Mouse (Mus musculus) monocyte, adult 5-6 weeks (primary cell): Measurements from ENCODE around the gene Smim15. TPM values are rescaled to one million over a fixed set of nuclear protein-coding genes. Genes with fewer than 3 reads are reported as not detected.
A peak's percentile ranks its signal among the peaks of the same experiment; 100 is the strongest.

ENCODE experiments used
- ATAC-seq: fragments of 153-309, 156-312 bp; replicated peaks from 2 replicates; pipeline ENCODE4 v1.8.0; 2017; ENCODE audit warnings: mild to moderate bottlenecking; ENCODE audit not compliant: low TSS enrichment, insufficient number of reproducible peaks, severe bottlenecking, poor library complexity, low FRiP score
- total RNA-seq: library from RNA; stranded (forward); fragments of 200-1000, 200-491, 200-594 nt; gene quantifications from 3 replicates; pipeline ENCODE4 v1.2.3, GENCODE M21; 2017

The Smim15 gene
- 119 to 177 TPM (median 170 TPM) in 3 replicates for total RNA-seq

DNA sequence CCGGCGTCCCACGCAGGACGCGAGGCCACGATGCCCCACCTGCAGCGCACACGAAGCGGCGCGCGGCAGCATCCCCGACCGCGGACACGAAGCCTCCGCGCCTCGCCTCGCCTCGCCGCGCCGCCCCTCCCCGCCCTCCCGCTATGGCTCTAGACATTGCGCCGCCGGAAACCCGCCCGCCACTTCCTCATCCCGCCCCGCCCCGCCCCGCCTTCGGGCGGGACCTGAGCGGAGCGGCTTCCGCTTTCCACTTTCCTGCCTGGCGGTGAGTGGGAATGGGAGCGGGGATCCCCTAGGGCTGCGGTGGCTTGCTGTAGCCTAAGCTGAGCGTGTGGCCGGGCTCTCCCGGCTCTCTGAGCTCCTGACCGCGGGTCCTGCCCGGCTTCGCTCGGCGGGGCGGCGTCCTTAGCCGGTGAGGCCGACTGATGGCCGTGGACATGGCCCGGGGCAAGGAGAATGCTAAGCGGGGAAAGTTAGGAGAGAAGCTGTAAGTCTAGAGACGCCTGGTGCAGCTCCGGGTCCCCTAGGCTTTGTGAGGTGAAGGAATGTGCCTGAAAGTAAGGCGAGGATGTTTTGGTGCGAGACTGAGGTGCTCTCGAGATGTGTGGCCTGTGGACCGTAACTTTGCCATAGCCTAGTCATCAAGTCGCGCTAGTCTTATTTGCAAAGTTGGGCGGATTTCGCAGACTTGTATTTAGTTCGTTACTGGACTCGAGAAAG lies at the start of gene Smim15:
Gene Smim15 (plus strand): TSS at position 225 of the 720 bp plus-strand sequence.
- peak; percentile 65 for ATAC-seq

DNA sequence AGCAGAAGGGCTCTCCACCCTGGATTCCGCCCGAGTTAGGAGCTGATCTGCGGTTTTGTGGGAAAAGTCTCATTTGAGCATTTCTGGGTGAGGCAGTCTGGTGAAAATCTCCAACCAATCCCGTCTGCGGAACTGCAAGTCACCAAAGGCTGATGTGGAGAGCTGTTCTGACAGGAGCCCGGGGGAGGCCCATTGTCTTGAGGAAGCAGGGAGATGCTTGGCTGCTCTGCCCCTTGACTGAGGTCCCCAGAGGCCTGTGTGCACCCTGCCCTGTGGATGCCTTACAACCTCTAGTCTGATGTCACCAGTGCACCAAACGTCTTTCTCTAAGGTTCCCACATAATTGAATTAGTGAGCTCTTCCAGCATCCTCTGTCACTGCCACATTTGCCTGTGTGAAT lies 49.0 kb upstream of the Smim15 start:
- no peak for ATAC-seq

DNA sequence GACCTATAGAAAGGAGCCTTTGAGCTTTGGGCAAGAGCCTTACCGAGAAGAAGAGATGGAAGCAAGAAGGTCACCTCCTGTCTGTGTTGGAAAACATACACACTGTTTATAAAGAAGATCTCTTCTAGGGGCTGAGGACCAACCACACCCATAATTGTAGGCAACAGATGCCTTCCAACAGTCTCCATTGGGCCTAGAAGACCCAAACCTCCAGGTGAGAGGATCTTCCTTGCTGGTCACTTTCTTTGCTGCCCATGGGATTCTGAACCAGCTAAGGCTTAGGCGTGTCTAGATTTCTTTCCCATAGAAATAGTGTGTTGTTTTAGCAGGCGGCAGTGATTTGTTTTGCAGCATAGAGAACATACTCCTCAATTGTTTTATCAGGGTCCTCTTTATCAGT lies 47.9 kb upstream of the Smim15 start:
- no peak for ATAC-seq

DNA sequence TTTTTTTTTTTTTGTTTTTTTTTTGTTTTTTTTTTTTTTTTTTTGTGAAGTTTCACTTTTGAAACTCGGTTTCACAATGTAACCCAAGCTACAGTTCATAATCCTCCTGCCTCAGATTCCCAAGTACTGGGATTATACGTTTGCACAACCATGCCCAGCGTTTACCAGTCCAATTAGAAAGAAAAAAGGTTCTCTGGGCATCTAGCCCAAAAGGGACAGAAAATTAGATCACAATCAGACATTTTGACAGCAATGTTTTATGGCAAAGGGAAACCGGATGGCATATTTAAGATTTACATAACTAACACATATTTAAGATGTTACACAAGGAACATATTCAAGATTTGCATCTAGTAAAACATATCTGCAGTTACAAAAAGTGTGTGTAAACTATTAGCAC lies 36.4 kb upstream of the Smim15 start:
- ATAC-seq = no peak

DNA sequence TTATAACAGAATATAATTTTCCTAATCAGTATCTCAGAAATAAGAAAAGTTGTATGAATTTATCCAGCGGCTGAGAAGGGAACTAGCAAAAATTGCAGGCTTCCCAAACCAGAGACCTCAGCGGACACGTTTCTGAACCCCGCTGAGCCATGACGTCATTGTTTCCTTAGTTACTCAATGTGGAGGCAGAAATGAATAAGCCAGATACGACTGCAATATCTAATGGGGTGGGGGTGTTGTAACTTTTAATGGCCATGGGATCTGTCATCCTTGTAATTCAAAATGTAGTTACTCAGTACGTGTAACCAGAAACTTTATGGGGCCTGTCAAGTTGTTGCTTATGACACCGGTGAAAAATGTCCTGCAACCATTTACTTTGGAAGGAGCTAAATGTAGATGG lies 31.1 kb upstream of the Smim15 start:
- no peak for ATAC-seq

DNA sequence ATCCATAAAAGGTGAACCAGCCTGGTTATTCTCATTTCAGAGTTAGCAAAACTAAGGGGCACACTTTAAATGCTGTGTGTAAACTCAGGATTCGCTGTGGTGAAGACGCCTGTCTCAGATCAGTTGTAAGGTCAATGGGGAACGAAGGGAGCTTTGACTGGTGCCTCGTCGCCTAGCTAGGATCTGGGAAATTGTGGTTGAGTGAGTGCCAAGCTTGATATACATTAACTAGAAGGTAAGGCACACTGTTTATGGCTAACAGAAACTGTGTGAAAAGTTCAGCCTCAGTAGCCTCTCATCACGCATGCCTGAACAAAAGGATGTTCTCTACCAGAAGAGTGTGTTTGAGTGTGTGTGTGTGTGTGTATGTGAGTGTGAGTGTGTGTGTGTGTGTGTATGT lies 30.4 kb upstream of the Smim15 start:
- no peak for ATAC-seq

DNA sequence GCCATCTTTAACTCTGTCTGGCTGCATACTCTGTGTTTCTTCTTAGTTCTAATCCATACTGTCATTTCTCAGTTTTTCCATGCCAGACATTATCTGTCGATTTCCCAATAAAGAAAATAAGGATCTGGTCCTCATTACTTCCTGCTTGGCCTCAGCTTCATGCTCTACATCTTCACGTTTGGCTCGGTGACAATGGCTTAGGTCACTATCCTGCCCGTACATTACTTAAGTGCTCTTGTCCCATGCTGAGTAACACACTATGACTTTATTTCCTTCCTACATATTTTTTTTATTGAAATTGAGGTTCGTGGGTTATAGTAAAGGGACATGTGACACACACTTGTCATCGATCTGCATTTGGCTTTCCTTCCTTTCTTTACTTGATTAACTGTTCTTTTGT lies 29.1 kb upstream of the Smim15 start:
- ATAC-seq = no peak

DNA sequence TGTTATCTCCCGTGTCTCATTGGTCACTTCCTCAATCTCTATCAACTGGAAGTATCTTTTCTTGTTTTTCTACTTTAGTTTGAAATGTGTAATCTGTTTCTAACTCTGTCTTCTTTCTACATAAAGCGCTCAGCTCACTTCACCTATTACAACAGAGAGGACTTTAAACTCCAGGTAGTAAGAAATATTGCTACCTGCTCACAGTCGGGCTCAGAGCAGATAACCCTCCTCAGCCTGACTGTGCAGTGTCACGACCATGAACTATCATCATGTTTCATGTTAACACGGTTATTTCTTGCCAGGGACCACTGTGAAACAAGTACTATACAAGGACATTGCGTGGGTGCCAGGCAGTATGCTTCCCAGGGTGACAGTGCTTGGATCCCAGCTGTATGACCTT lies 26.9 kb upstream of the Smim15 start:
- no peak for ATAC-seq

DNA sequence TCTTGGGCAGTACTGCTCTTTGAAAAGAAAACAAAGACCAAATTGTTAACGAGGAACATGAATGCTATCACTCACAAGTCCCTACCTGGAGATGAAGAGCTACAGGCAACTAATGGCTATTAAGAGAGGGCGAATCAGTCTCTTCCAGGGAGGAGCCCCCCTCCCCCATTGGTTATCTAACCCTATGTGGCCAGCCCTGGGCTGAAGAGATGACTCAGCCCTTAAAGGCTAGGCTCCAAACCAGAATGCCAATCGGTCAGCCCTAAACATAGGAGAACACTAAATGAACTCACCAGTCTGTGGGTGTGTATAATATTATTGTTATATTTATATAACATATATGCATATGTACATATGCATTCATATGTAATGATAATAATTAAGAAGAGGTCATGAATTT lies 18.4 kb upstream of the Smim15 start:
- ATAC-seq = no peak

DNA sequence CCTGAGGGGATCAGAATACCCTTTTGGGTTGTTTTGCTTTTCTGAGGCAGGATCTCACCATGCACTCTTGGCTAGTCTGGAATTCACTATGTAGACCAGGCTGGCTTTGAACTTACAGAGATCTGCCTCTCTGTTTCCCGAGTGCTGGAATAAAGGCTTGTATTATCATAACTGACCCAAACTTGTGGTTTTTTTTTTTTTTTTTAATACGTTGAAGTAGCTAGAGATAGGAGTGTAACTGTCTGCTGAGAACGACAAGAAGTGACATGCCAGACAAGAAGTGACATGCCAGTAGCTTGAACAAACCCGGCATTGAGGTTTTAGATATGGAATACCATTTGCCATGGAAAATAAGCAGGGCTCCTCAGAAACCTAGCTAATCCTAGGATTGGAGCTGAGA lies 11.5 kb upstream of the Smim15 start:
- no peak for ATAC-seq

DNA sequence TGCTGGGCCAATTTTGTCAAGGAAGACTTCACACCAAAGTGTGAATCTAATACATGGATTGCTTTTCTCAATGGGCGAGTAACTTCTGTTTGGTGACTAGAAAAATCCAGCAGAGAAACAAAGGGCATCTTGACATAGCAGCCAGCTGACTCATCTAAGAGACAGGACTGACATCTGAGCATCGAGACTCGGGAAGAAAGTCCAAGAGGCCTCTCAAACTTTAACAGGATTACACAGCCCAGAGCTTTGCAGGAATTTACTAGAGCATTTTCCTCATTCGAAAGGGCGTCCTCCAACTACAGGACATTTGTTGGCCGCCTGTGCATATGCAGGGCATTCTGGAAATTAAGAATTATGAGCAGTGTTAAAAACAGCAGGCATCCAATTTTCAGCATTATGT lies 4.9 kb upstream of the Smim15 start:
- no peak for ATAC-seq

DNA sequence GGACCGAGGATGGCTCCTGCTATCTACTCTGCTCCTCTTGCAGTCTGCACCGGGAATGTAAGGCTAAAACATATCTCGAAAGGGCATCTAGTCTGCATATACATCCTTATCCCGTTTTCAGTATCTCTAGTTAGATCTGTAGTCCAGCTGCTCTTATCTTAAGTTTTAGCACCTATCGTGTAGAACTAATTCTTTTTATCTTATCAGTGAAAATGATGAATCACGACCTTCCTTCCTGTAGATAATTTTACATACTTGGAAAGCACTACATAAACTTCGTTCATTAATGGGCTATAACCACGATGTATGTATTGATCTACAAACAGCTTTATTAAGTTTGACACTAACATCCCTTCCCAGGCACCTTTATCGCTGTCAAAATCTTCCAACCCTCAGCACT lies 4.3 kb upstream of the Smim15 start:
- ATAC-seq = no peak

DNA sequence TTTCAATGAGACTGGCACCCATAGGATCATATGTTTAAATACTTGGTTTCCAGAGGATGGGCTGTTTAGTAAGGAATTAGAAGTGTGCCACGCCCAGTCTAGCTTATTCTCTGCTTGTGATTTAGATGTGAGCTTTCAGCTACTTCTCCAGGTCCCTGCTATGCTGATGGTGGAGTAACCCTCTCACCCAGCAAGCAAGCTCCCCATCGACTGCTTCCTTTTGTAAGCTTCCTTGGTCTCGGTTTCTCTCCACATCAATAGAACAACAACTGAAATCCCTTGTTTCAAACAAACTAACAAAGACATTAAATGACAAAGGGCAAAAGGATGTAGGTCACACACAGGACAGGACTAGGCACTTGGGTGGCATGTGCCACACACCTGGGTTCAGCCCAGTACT lies 3.8 kb upstream of the Smim15 start:
- no peak for ATAC-seq

DNA sequence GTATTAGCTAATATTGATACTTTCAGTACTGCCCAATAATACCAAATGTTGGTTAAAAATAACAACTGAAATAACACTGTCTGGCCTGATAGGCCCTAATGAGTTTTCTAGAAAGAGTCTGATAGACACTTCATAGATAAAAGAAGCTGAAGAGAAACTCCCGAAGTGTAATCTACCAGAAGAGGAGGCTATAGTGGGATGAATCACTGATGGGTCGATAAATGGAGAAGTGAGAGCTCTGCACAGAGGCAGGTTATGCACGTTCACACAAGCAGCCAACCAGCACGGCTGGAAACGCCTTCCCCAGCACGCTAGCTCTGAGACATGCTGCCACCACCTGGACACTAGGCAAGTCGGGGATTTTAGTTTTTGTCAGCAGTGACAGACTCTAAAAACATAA lies 2.9 kb upstream of the Smim15 start:
- ATAC-seq = peak; percentile 83

DNA sequence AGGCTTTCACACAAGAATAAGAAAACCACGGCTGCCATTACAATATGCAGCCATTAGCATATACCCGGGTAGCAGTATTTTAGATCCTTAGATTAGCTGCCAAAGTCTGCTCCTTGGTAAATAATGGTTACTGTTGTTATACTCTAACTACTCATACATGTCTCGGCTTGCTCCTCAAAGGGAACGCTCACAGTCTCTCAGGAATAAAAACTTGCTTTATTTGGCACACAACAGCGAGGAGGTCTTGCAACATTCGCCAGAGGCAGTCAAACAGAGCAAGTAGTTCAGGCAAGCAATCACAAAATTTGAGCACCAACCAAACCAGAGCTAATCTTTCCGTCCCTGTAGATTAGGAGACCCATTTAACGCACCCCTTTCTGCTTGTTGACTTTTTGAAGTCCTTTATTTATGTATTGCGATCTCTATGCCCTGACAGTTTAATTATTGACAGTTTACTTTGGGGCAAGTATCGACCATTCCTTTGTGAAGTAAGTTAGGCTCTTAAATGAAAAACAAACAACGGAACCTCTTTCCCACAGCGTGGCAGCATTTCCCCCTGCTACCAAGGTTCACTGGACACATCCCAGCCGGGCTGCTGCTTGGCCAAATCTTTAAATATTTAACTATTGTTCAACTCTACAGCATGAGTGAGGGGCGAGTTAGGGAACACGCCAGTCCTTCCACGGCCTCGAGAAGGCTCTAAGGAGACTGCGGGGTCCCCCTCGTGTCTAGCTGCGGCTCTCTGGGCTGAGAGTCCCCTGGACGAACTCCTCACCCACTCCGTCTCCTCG lies 620 bp upstream of the Smim15 start:
- no peak for ATAC-seq

DNA sequence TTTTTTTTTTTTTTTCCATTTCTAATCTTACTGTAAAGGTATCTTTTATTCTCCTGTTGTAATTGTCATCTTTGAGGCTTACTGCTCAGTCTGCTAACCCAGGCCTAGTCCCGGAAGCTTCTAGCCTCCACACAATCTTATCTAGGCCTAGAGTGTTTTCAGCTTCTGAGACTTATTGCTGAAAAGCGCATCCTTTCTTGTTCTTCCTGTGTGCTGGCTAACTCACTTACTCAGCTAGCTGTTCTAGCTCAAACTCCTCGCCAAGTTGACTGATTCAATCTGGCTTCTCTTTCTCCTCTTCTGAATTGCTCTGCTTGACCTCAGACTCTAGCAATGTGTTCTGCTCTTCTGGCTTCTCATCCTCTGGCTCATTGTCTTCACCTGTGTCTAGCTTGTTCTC lies 1.4 kb downstream of the Smim15 start:
- ATAC-seq = no peak

DNA sequence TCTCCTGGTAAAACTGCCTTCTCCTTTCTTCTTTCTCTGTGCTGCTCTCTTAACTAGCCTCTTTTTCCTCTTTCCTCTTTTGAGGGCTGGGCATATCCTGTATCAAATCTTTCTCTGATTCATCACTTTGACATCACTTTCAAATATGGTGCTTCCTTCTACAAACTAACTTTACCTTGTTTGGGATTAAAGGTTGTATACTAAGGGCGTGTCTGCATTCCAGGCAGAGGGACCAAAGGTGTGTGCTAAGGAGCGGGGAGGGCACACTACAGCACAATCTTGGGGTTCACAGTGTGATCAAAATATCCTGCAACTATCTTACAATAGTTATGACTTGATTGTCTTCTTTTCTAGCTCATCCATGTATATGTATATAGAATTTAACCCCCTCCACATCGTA lies 1.8 kb downstream of the Smim15 start:
- ATAC-seq = no peak

DNA sequence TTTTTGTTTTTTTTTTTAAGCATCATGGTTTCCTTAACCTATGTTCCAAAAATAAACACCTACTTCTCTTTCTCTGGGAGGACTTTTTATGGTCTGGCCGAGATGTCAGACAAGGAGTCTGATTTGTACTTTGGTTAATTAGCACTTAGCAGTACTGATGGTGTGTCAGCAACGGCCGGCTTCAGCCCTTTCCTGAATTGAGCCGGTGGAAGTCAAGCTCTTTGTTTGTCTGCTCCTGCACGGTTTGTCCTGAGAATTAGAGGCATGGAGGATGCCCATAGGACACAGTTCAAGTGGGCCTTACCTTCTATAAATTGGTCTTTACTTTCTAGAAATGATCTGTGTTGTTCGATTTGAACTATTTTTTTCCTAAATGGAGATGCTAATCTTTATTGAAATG lies 2.6 kb downstream of the Smim15 start:
- ATAC-seq = no peak

DNA sequence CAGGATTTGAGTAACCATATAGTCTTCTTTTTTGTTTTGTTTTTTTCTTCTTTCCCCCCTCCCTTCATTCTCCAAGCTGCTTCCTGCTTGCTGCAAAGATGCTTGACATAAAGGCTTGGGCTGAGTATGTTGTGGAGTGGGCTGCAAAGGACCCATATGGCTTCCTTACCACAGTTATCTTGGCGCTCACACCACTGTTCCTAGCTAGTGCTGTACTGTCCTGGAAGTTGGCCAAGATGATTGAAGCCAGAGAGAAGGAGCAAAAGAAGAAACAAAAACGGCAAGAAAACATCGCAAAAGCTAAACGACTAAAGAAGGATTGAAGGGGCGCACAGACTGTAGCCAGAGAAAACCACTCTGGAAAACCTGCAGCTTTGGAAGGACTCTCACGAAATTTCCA lies 3.1 kb downstream of the Smim15 start:
- ATAC-seq = no peak

DNA sequence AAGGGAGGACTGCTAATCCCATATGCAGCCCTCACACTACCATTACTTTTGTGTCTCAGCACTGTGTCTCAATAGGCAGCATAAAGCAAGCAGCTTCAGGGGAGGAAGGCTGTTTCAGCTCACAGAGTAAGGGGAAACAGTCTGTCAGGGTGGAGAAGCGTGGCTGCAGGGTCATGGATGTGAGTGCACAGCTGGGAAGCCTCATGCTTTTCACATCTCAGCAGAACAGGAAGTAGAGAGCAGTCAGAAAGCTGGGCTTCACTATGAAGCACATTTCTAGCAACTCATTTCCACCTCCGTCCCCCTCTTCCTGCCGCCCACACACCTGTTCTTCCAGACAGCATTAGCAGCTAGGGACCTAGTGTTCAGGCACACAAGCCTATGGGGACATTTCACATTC lies 12.7 kb downstream of the Smim15 start:
- 0 out of 2 replicates have a peak, but pooled peaks have one; percentile 17 for ATAC-seq
